Mouse (Mus musculus): ENCODE measurements around the gene Cps1. TPM values are rescaled to one million over a fixed set of nuclear protein-coding genes. Genes with fewer than 3 reads are reported as not detected.

The Cps1 gene
- 0.08 and 0.10 TPM in 2 replicates for polyA plus RNA-seq (2016; fragmentation: Nextera tagmentation; extraction: Ambion mirVana)

- Histone ChIP-seq H3K4me1 (no peaks in the 10 kb centered on the region), H3K36me3 (no peaks in the 10 kb centered on the region), H3K27ac (no peak within 1 kb of the TSS), H3K9ac (no peak within 1 kb of the TSS), H3K27me3 (replicated peaks) (no peaks in the 10 kb centered on the region), H3K4me2 (no peak within 1 kb of the TSS), H3K4me3 (no peak within 1 kb of the TSS), H3K9me3 (replicated peaks) (no peaks in the 10 kb centered on the region)
- 60% methylated on average over 3 of the region's 3 CpGs for WGBS (ENCODE audit: insufficient replicate concordance)
- no peak for ATAC-seq
Measured at GRCm38 (mm10) chr1:67122797-67123196, at the start of gene Cps1. TSS of gene Cps1 (plus strand) at chr1:67123026.

- Histone ChIP-seq H3K9me3 (replicated peaks) (no peaks in the 10 kb centered on the region), H3K27ac (no peak overlapping the region), H3K4me2 (no peak overlapping the region), H3K36me3 (no peaks in the 10 kb centered on the region), H3K9ac (no peak overlapping the region), H3K4me1 (no peaks in the 10 kb centered on the region), H3K4me3 (no peak overlapping the region), H3K27me3 (replicated peaks) (no peaks in the 10 kb centered on the region)
- peak; percentile 58 for ATAC-seq
- 46% methylated on average over 2 of the region's 2 CpGs for WGBS (ENCODE audit: insufficient replicate concordance)
Measured at GRCm38 (mm10) chr1:67077739-67078138, 45.1 kb upstream of the Cps1 start.

- Histone ChIP-seq H3K9me3 (replicated peaks) (no peaks in the 10 kb centered on the region), H3K4me1 (no peaks in the 10 kb centered on the region), H3K4me2 (no peak overlapping the region), H3K9ac (no peak overlapping the region), H3K36me3 (no peaks in the 10 kb centered on the region), H3K4me3 (no peak overlapping the region), H3K27ac (no peak overlapping the region), H3K27me3 (replicated peaks) (no peaks in the 10 kb centered on the region)
- 55% methylated on average over 2 of the region's 2 CpGs for WGBS (ENCODE audit: insufficient replicate concordance)
- ATAC-seq: no peak
Measured at GRCm38 (mm10) chr1:67078666-67079065, 44.2 kb upstream of the Cps1 start.

- Histone ChIP-seq H3K9ac (no peak overlapping the region), H3K27ac (no peak overlapping the region), H3K4me2 (no peak overlapping the region), H3K9me3 (replicated peaks) (no peaks in the 10 kb centered on the region), H3K4me3 (no peak overlapping the region), H3K27me3 (replicated peaks) (no peaks in the 10 kb centered on the region), H3K36me3 (no peaks in the 10 kb centered on the region), H3K4me1 (no peaks in the 10 kb centered on the region)
- WGBS (ENCODE audit: insufficient replicate concordance): 57% methylated on average over 7 of the region's 7 CpGs
- no peak for ATAC-seq
Measured at GRCm38 (mm10) chr1:67079146-67079545, 43.7 kb upstream of the Cps1 start.

- ATAC-seq: no peak
- Histone ChIP-seq H3K9ac (no peak overlapping the region), H3K36me3 (no peaks in the 10 kb centered on the region)
Measured at GRCm38 (mm10) chr1:67092473-67092872, 30.4 kb upstream of the Cps1 start.

GRCm38 (mm10) chr1:67099215-67099614 is 23.6 kb upstream of the Cps1 start:
- WGBS (ENCODE audit: insufficient replicate concordance): 56% methylated on average over 1 of the region's 1 CpGs
- ATAC-seq: no peak

More at GRCm38 (mm10) chr1:67092473-67092872, 30.4 kb upstream of the Cps1 start:
- H3K9me3 ChIP-seq (replicated peaks): no peaks in the 10 kb centered on the region
- no peak overlapping the region for H3K4me3 ChIP-seq
- H3K27ac ChIP-seq: no peak overlapping the region
- 56% methylated on average over 1 of the region's 1 CpGs for WGBS (ENCODE audit: insufficient replicate concordance)
- no peak overlapping the region for H3K4me2 ChIP-seq
- H3K4me1 ChIP-seq: no peaks in the 10 kb centered on the region
- no peaks in the 10 kb centered on the region for H3K27me3 ChIP-seq (replicated peaks)

GRCm38 (mm10) chr1:67103476-67104248 is 19.2 kb upstream of the Cps1 start:
- Histone ChIP-seq H3K9me3 (replicated peaks) (no peaks in the 10 kb centered on the region), H3K4me3 (no peak overlapping the region), H3K9ac (no peak overlapping the region), H3K4me2 (no peak overlapping the region), H3K36me3 (no peaks in the 10 kb centered on the region), H3K27me3 (replicated peaks) (no peaks in the 10 kb centered on the region), H3K4me1 (no peaks in the 10 kb centered on the region), H3K27ac (no peak overlapping the region)
- WGBS (ENCODE audit: insufficient replicate concordance): 56% methylated on average over 12 of the region's 12 CpGs
- peak; percentile 55; the same call in 1 of the 2 replicates for ATAC-seq

More at GRCm38 (mm10) chr1:67099215-67099614, 23.6 kb upstream of the Cps1 start:
- no peaks in the 10 kb centered on the region for H3K27me3 ChIP-seq (replicated peaks)
- no peak overlapping the region for H3K27ac ChIP-seq
- H3K9me3 ChIP-seq (replicated peaks): no peaks in the 10 kb centered on the region
- no peaks in the 10 kb centered on the region for H3K36me3 ChIP-seq
- no peaks in the 10 kb centered on the region for H3K4me1 ChIP-seq
- H3K4me3 ChIP-seq: no peak overlapping the region
- no peak overlapping the region for H3K9ac ChIP-seq
- H3K4me2 ChIP-seq: no peak overlapping the region

GRCm38 (mm10) chr1:67111621-67112298 is 11.1 kb upstream of the Cps1 start:
- no peak overlapping the region for H3K4me3 ChIP-seq
- H3K4me2 ChIP-seq: no peak overlapping the region
- 67% methylated on average over 3 of the region's 3 CpGs for WGBS (ENCODE audit: insufficient replicate concordance)
- no peak for ATAC-seq
- H3K4me1 ChIP-seq: no peaks in the 10 kb centered on the region
- H3K27me3 ChIP-seq (replicated peaks): no peaks in the 10 kb centered on the region
- H3K36me3 ChIP-seq: no peaks in the 10 kb centered on the region
- no peaks in the 10 kb centered on the region for H3K9me3 ChIP-seq (replicated peaks)
- no peak overlapping the region for H3K27ac ChIP-seq
- H3K9ac ChIP-seq: no peak overlapping the region

- Histone ChIP-seq H3K9me3 (replicated peaks) (no peaks in the 10 kb centered on the region), H3K36me3 (no peaks in the 10 kb centered on the region), H3K27ac (no peak overlapping the region), H3K9ac (no peak overlapping the region), H3K27me3 (replicated peaks) (no peaks in the 10 kb centered on the region), H3K4me1 (no peaks in the 10 kb centered on the region), H3K4me2 (no peak overlapping the region), H3K4me3 (no peak overlapping the region)
- 65% methylated on average over 7 of the region's 7 CpGs for WGBS (ENCODE audit: insufficient replicate concordance)
- ATAC-seq: no peak
Measured at GRCm38 (mm10) chr1:67113343-67114030, 9.3 kb upstream of the Cps1 start.

GRCm38 (mm10) chr1:67116571-67116970 is 6.3 kb upstream of the Cps1 start:
- H3K27ac ChIP-seq: no peak overlapping the region

GRCm38 (mm10) chr1:67117778-67118177 is 5.0 kb upstream of the Cps1 start:
- ATAC-seq: no peak
- H3K4me3 ChIP-seq: no peak overlapping the region

More at GRCm38 (mm10) chr1:67116571-67116970, 6.3 kb upstream of the Cps1 start:
- Histone ChIP-seq H3K27me3 (replicated peaks) (no peaks in the 10 kb centered on the region), H3K9ac (no peak overlapping the region), H3K36me3 (no peaks in the 10 kb centered on the region), H3K4me2 (no peak overlapping the region), H3K4me3 (no peak overlapping the region), H3K4me1 (no peaks in the 10 kb centered on the region), H3K9me3 (replicated peaks) (no peaks in the 10 kb centered on the region)
- WGBS (ENCODE audit: insufficient replicate concordance): 60% methylated on average over 8 of the region's 8 CpGs
- ATAC-seq: no peak

GRCm38 (mm10) chr1:67125433-67125832 is 2.6 kb downstream of the Cps1 start:
- H3K27ac ChIP-seq: no peak overlapping the region
- H3K4me1 ChIP-seq: no peaks in the 10 kb centered on the region
- no peak for ATAC-seq
- H3K9ac ChIP-seq: no peak overlapping the region
- WGBS (ENCODE audit: insufficient replicate concordance): 60% methylated on average over 2 of the region's 2 CpGs
- H3K36me3 ChIP-seq: no peaks in the 10 kb centered on the region
- H3K4me3 ChIP-seq: no peak overlapping the region
- H3K4me2 ChIP-seq: no peak overlapping the region
- H3K9me3 ChIP-seq (replicated peaks): no peaks in the 10 kb centered on the region
- H3K27me3 ChIP-seq (replicated peaks): no peaks in the 10 kb centered on the region

More at GRCm38 (mm10) chr1:67117778-67118177, 5.0 kb upstream of the Cps1 start:
- H3K9me3 ChIP-seq (replicated peaks): no peaks in the 10 kb centered on the region
- no peak overlapping the region for H3K27ac ChIP-seq
- no peak overlapping the region for H3K4me2 ChIP-seq
- H3K9ac ChIP-seq: no peak overlapping the region
- no peaks in the 10 kb centered on the region for H3K4me1 ChIP-seq
- 66% methylated on average over 6 of the region's 6 CpGs for WGBS (ENCODE audit: insufficient replicate concordance)
- H3K36me3 ChIP-seq: no peaks in the 10 kb centered on the region
- no peaks in the 10 kb centered on the region for H3K27me3 ChIP-seq (replicated peaks)

All from liver, embryonic 12.5 days (tissue).